8 mouse cellular contexts compared by ENCODE assay signal in genomic region chr11:60115024-60115538, GRCm38 (mm10). TPM values are rescaled to one million over a fixed set of nuclear protein-coding genes. Genes with fewer than 3 reads are reported as not detected.
DNase-seq lines count a peak whose midpoint lies in the region; ATAC-seq and TF ChIP-seq lines count a peak whose summit lies in the region.

No protein-coding gene starts in this region.

- peak; percentile 95 to 96 for DNase-seq in heart, adult 9 months (ENCODE audit: low spot score in 2 of 2)
- DNase-seq in liver, adult 2 months (ENCODE audit: extremely low read depth, low read depth, low spot score): peak; percentile 81
- peak; percentile 98 for DNase-seq in spleen, postnatal 36 days (ENCODE audit: low spot score in 2 of 2)

- no peak for TF ChIP-seq POLR2A in bone marrow macrophage, adult 2 months (IDR thresholded peaks at IDR 0.05; ENCODE audit: borderline replicate concordance, low read depth, low read length)
- TF ChIP-seq POLR2A in embryonic fibroblast, embryonic 13.5 days (IDR thresholded peaks at IDR 0.05; ENCODE audit: low read depth, low read length): peak; percentile 57
- TF ChIP-seq POLR2A in liver, adult 2 months (IDR thresholded peaks at IDR 0.05; ENCODE audit: extremely low read depth, insufficient read depth, low read length): peak; percentile 42; the same call in 1 of the 2 replicates

- WGBS in kidney, embryonic 14.5 days: under 1% methylated on average over 19 of the region's 43 CpGs
- under 1% methylated on average over 43 of the region's 43 CpGs for WGBS in liver, adult 2 months

- peak overlapping the region; percentile 77 for H3K27ac ChIP-seq in bone marrow macrophage, adult 2 months (ENCODE audit: insufficient read depth, low read depth, low read length)
- peak overlapping the region; percentile 89 for H3K27ac ChIP-seq in embryonic fibroblast, embryonic 13.5 days (ENCODE audit: insufficient read depth, low read length)
- peak overlapping the region; percentile 96 for H3K27ac ChIP-seq in kidney, embryonic 14.5 days (ENCODE audit: low read depth, low read length)
- peak overlapping the region; percentile 91 for H3K27ac ChIP-seq in liver, adult 2 months (replicated peaks; ENCODE audit: insufficient read depth, low read depth, low read length)

- H3K79me3 ChIP-seq in C2C12 (ENCODE audit: low read depth): peaks cover 90% of the 10 kb centered on the region

- peak overlapping the region; percentile 32 for H3K4me3 ChIP-seq in C2C12 (ENCODE audit: insufficient read depth, poor library complexity, severe bottlenecking)
- H3K4me3 ChIP-seq in bone marrow macrophage, adult 2 months (ENCODE audit: insufficient read depth, low read length): peak overlapping the region; percentile 71
- H3K4me3 ChIP-seq in embryonic fibroblast, embryonic 13.5 days (ENCODE audit: insufficient read depth, low read length): peak overlapping the region; percentile 37
- peak overlapping the region; percentile 46 for H3K4me3 ChIP-seq in kidney, embryonic 14.5 days (ENCODE audit: low read length)
- H3K4me3 ChIP-seq in liver, adult 2 months (ENCODE audit: insufficient read depth, low read depth, low read length): peak overlapping the region; percentile 66

- H3K4me1 ChIP-seq in bone marrow macrophage, adult 2 months (ENCODE audit: control insufficient read depth, insufficient read depth, low read length): peaks cover 48% of the 10 kb centered on the region
- H3K4me1 ChIP-seq in embryonic fibroblast, embryonic 13.5 days (ENCODE audit: control insufficient read depth, insufficient read depth, low read length): peaks cover 43% of the 10 kb centered on the region
- peaks cover 54% of the 10 kb centered on the region for H3K4me1 ChIP-seq in kidney, embryonic 14.5 days (ENCODE audit: control insufficient read depth, insufficient read depth, low read length)
- peaks cover 20% of the 10 kb centered on the region for H3K4me1 ChIP-seq in liver, adult 2 months (ENCODE audit: control insufficient read depth, insufficient read depth, low read length)

- H3ac ChIP-seq in C2C12 (ENCODE audit: control insufficient read depth, insufficient read length, low read depth): peak overlapping the region; percentile 68

- peaks cover 99% of the 10 kb centered on the region for H3K79me2 ChIP-seq in C2C12 (ENCODE audit: control insufficient read depth, insufficient read depth)
- H3K79me2 ChIP-seq in liver, adult 2 months (ENCODE audit: control insufficient read depth, insufficient read depth, low read length): peaks cover 37% of the 10 kb centered on the region; the same call in 1 of the 2 replicates

- no peaks in the 10 kb centered on the region for H3K27me3 ChIP-seq in C2C12 (ENCODE audit: control insufficient read depth, insufficient read depth, insufficient read length)
- H3K27me3 ChIP-seq in kidney, embryonic 14.5 days (ENCODE audit: control insufficient read depth, insufficient read depth, low read length): no peaks in the 10 kb centered on the region
- no peaks in the 10 kb centered on the region for H3K27me3 ChIP-seq in liver, adult 2 months (ENCODE audit: control insufficient read depth, insufficient read depth, low read length)

- peak overlapping the region; percentile 87 for H3K4me2 ChIP-seq in kidney, embryonic 14.5 days (replicated peaks; ENCODE audit: low read depth, low read length)

- H3K9me3 ChIP-seq in kidney, embryonic 14.5 days (ENCODE audit: control insufficient read depth, low read length): no peaks in the 10 kb centered on the region

- H3K9ac ChIP-seq in kidney, embryonic 14.5 days (ENCODE audit: low read depth, low read length): peak overlapping the region; percentile 65
- H3K9ac ChIP-seq in liver, adult 2 months (ENCODE audit: low read depth, low read length): peak overlapping the region; percentile 88

- ATAC-seq in kidney, embryonic 14.5 days (ENCODE audit: low FRiP score, low TSS enrichment): peak; percentile 95
- peak; percentile 93 for ATAC-seq in monocyte, adult 5-6 weeks (replicated peaks; ENCODE audit: insufficient number of reproducible peaks, low FRiP score, low TSS enrichment, poor library complexity, severe bottlenecking)

- TF ChIP-seq CTCF in C2C12 (IDR thresholded peaks at IDR 0.05; ENCODE audit: control insufficient read depth, insufficient read depth, insufficient read length): no peak
- TF ChIP-seq CTCF in bone marrow macrophage, adult 2 months (IDR thresholded peaks at IDR 0.05; ENCODE audit: low read depth, low read length): no peak
- no peak for TF ChIP-seq CTCF in embryonic fibroblast, embryonic 13.5 days (IDR thresholded peaks at IDR 0.05; ENCODE audit: borderline replicate concordance, insufficient read depth, low read length)
- TF ChIP-seq CTCF in liver, adult 2 months (IDR thresholded peaks at IDR 0.05; ENCODE audit: low read depth, low read length): no peak

- no peaks in the 10 kb centered on the region for H3K36me3 ChIP-seq in C2C12 (ENCODE audit: control insufficient read depth, insufficient read depth)
- H3K36me3 ChIP-seq in kidney, embryonic 14.5 days (ENCODE audit: control insufficient read depth, insufficient read depth, low read length): no peaks in the 10 kb centered on the region
- H3K36me3 ChIP-seq in liver, adult 2 months (ENCODE audit: control insufficient read depth, insufficient read depth, low read length): no peaks in the 10 kb centered on the region

TF ChIP-seq in C2C12, 6 proteins besides CTCF, POLR2A, EP300 and RAD21:
- TF ChIP-seq CEBPB (IDR thresholded peaks at IDR 0.05; ENCODE audit: low read depth): no peak
- TF ChIP-seq FOSL1 (IDR thresholded peaks at IDR 0.05; ENCODE audit: insufficient read depth, low read length, poor library complexity, severe bottlenecking): no peak
- TF ChIP-seq MAX (IDR thresholded peaks at IDR 0.05): no peak
- no peak for TF ChIP-seq MYOG (IDR thresholded peaks at IDR 0.05; ENCODE audit: control insufficient read depth, extremely low read depth, insufficient read length)
- TF ChIP-seq MYOD1 (IDR thresholded peaks at IDR 0.05; ENCODE audit: control insufficient read depth, insufficient read length, low read depth): no peak
- TF ChIP-seq USF1 (IDR thresholded peaks at IDR 0.05; ENCODE audit: low read depth): no peak
TF ChIP-seq in C2C12: peak in this region for 0.

RNA-seq across cellular contexts. Expression of gene Rai1, which starts 10.3 kb away (rescaled TPM):
- polyA plus RNA-seq in C2C12 (2012; fragmentation: generic; extraction: Trizol): 24.9 TPM
- polyA plus RNA-seq in bone marrow macrophage, adult 2 months (2012; ENCODE audit: insufficient read depth, insufficient read length, missing spikeins): 11.3 and 12.9 TPM in 2 replicates
- polyA plus RNA-seq in embryonic fibroblast, embryonic 13.5 days (2011; ENCODE audit: insufficient read length, low read depth, missing spikeins): 25.9 and 29.1 TPM in 2 replicates
- 29.1 and 34.4 TPM in 2 replicates for polyA plus RNA-seq in kidney, embryonic 14.5 days (2014; fragmentation: Nextera tagmentation; extraction: Ambion mirVana)
- total RNA-seq in liver, adult 2 months (2014; rRNA removed): 2.7 and 3.4 TPM in 2 replicates
- 9.0 and 12.9 TPM in 2 replicates for polyA plus RNA-seq in liver, adult 2 months (2012; rRNA removed)
- 4.6 to 18.1 TPM (median 10.3 TPM) in 3 replicates for total RNA-seq in monocyte, adult 5-6 weeks (2017)

Comparison
In these comparisons a context has a peak if more than half of its experiments do, and no peak if none do; other contexts are left out.
1. Peak in every context shown above with its lines: DNase-seq, ATAC-seq, H3K4me3 ChIP-seq and H3K27ac ChIP-seq.